Mouse (Mus musculus) CH12.LX (cell line): ENCODE results near the gene Tvp23a. TPM values are rescaled to one million over a fixed set of nuclear protein-coding genes. Genes with fewer than 3 reads are reported as not detected.
A peak's percentile ranks its signal among the peaks of the same experiment; 100 is the strongest.

Experiments
- DNase-seq: peaks from one replicate; pipeline ENCODE4 v3.0.0-alpha.2; 2013; ENCODE audit errors: extremely low read depth
- H3K27ac ChIP-seq: 2 replicates; pipeline ENCODE4 v1.5.1; 2012; ENCODE audit warnings: low read depth, mild to moderate bottlenecking, control low read depth, moderate library complexity; ENCODE audit not compliant: insufficient read depth
- H3K27me3 ChIP-seq: replicated peaks from 2 replicates; pipeline ENCODE3; 2012; ENCODE audit warnings: inconsistent platforms
- H3K36me3 ChIP-seq, 2 experiments: replicated peaks in 1 of 2; 2 replicates each; pipeline versions ENCODE3 to v1.6.1; 2012; ENCODE audit warnings: inconsistent platforms in 1 of 2, low read length in 1 of 2, mild to moderate bottlenecking in 1 of 2, mixed read lengths in 1 of 2, moderate library complexity in 1 of 2; ENCODE audit not compliant: control insufficient read depth in 1 of 2, insufficient read depth in 1 of 2
- H3K4me1 ChIP-seq, 2 experiments: 2 replicates each; pipeline ENCODE4 v1.6.1; 2012; ENCODE audit warnings: inconsistent platforms in 1 of 2, moderate library complexity in 1 of 2; ENCODE audit not compliant: insufficient read depth in 2 of 2, control insufficient read depth in 1 of 2
- H3K4me2 ChIP-seq: 2 replicates; pipeline ENCODE4 v1.6.1; 2012; ENCODE audit warnings: low read depth, mild to moderate bottlenecking, control low read depth; ENCODE audit not compliant: poor library complexity, insufficient read depth, severe bottlenecking
- H3K4me3 ChIP-seq, 3 experiments: fragments of 150-350 bp in 1 of 3; sonication (generic) in 1 of 3; replicated peaks in 1 of 3; 2 replicates each; pipeline versions ENCODE3 to v1.5.1; 2011 to 2012; ENCODE audit warnings: low read depth in 2 of 3, low read length in 2 of 3, mild to moderate bottlenecking in 2 of 3, moderate library complexity in 2 of 3, control low read depth in 1 of 3, improper control_type of control experiment in 1 of 3, inconsistent platforms in 1 of 3, mixed read lengths in 1 of 3; ENCODE audit not compliant: poor library complexity in 1 of 3
- H3K79me2 ChIP-seq: replicated peaks from 2 replicates; pipeline ENCODE4 v1.6.1; 2012; ENCODE audit warnings: mild to moderate bottlenecking, moderate library complexity; ENCODE audit not compliant: control insufficient read depth, poor library complexity, insufficient read depth, severe bottlenecking; ENCODE audit errors: extremely low read depth
- H3K9ac ChIP-seq: 2 replicates; pipeline ENCODE4 v1.6.1; 2012; ENCODE audit warnings: low read depth, mild to moderate bottlenecking, control low read depth, moderate library complexity; ENCODE audit not compliant: insufficient read depth
- H3K9me3 ChIP-seq: replicated peaks from 2 replicates; pipeline ENCODE3; 2012; ENCODE audit warnings: low read length, inconsistent platforms, mixed read lengths
- BHLHE40 ChIP-seq: IDR thresholded peaks from 2 replicates; pipeline ENCODE4 v1.6.1; 2011; ENCODE audit warnings: mild to moderate bottlenecking, low read depth, low read length, improper control_type of control experiment
- CHD1 ChIP-seq: IDR thresholded peaks from 2 replicates; pipeline ENCODE4 v1.6.1; 2012; ENCODE audit warnings: low read depth, low read length, improper control_type of control experiment, inconsistent platforms
- CHD2 ChIP-seq: IDR thresholded peaks from 2 replicates; pipeline ENCODE4 v1.6.1; 2011; ENCODE audit warnings: low read length, improper control_type of control experiment
- CTCF ChIP-seq, 2 experiments: IDR thresholded peaks in 1 of 2; conservative IDR thresholded peaks in 1 of 2; 2 replicates each; pipeline ENCODE4 v1.5.1; 2011 to 2012; ENCODE audit warnings: low read depth in 2 of 2, low read length in 2 of 2, improper control_type of control experiment in 1 of 2, inconsistent platforms in 1 of 2, mild to moderate bottlenecking in 1 of 2, moderate library complexity in 1 of 2
- E2F4 ChIP-seq: IDR thresholded peaks from 2 replicates; pipeline ENCODE4 v1.6.1; 2011; ENCODE audit warnings: low read depth, low read length, improper control_type of control experiment; ENCODE audit not compliant: insufficient replicate concordance
- ELF1 ChIP-seq: IDR thresholded peaks from 2 replicates; pipeline ENCODE4 v1.6.1; 2014; ENCODE audit warnings: low read depth, mild to moderate bottlenecking, inconsistent platforms, low read length, improper control_type of control experiment
- EP300 ChIP-seq: IDR thresholded peaks from 2 replicates; pipeline ENCODE4 v1.6.1; 2011; ENCODE audit warnings: low read length, improper control_type of control experiment
- ETS1 ChIP-seq: conservative IDR thresholded peaks from 2 replicates; pipeline ENCODE4 v1.6.1; 2012; ENCODE audit warnings: low read depth, mild to moderate bottlenecking, inconsistent platforms, low read length, improper control_type of control experiment, moderate library complexity
- GABPA ChIP-seq: IDR thresholded peaks from 2 replicates; pipeline ENCODE4 v1.6.1; 2012; ENCODE audit warnings: low read depth, low read length, improper control_type of control experiment, inconsistent platforms; ENCODE audit not compliant: insufficient replicate concordance
- HCFC1 ChIP-seq: IDR thresholded peaks from 2 replicates; pipeline ENCODE4 v1.6.1; 2012; ENCODE audit warnings: low read depth, mild to moderate bottlenecking, inconsistent platforms, low read length, improper control_type of control experiment
- IRF4 ChIP-seq: IDR thresholded peaks from 2 replicates; pipeline ENCODE4 v1.6.1; 2014; ENCODE audit warnings: low read depth, mild to moderate bottlenecking, inconsistent platforms, low read length, improper control_type of control experiment
- KAT2A ChIP-seq: IDR thresholded peaks from 2 replicates; pipeline ENCODE4 v1.6.1; 2012; ENCODE audit warnings: low read length, improper control_type of control experiment, inconsistent platforms; ENCODE audit not compliant: insufficient replicate concordance
- MAFK ChIP-seq: IDR thresholded peaks from 2 replicates; pipeline ENCODE4 v1.6.1; 2011; ENCODE audit warnings: low read length, improper control_type of control experiment; ENCODE audit not compliant: insufficient replicate concordance
- MAX ChIP-seq: IDR thresholded peaks from 2 replicates; pipeline ENCODE4 v1.6.1; 2011; ENCODE audit warnings: low read length, improper control_type of control experiment
- MAZ ChIP-seq: IDR thresholded peaks from 2 replicates; pipeline ENCODE4 v1.6.1; 2012; ENCODE audit warnings: low read depth, mild to moderate bottlenecking, inconsistent platforms, low read length, improper control_type of control experiment, moderate library complexity
- MEF2A ChIP-seq: IDR thresholded peaks from 2 replicates; pipeline ENCODE4 v1.6.1; 2014; ENCODE audit warnings: low read depth, mild to moderate bottlenecking, inconsistent platforms, low read length, improper control_type of control experiment, borderline replicate concordance
- MXI1 ChIP-seq: IDR thresholded peaks from 2 replicates; pipeline ENCODE4 v1.6.1; 2011; ENCODE audit warnings: mild to moderate bottlenecking, low read depth, low read length, improper control_type of control experiment
- MYC ChIP-seq: IDR thresholded peaks from 2 replicates; pipeline ENCODE4 v1.6.1; 2011; ENCODE audit warnings: low read depth, mild to moderate bottlenecking, improper control_type of control experiment, low read length
- PAX5 ChIP-seq: IDR thresholded peaks from 2 replicates; pipeline ENCODE4 v1.6.1; 2012; ENCODE audit warnings: low read length, inconsistent platforms, mixed read lengths
- POLR2A ChIP-seq: IDR thresholded peaks from 2 replicates; pipeline ENCODE4 v1.6.1; 2011; ENCODE audit warnings: low read depth, mild to moderate bottlenecking, improper control_type of control experiment, low read length
- POLR2AphosphoS2 ChIP-seq: IDR thresholded peaks from 2 replicates; pipeline ENCODE4 v1.6.1; 2011; ENCODE audit warnings: low read depth, low read length, improper control_type of control experiment
- RAD21 ChIP-seq: IDR thresholded peaks from 2 replicates; pipeline ENCODE4 v1.6.1; 2011; ENCODE audit warnings: low read depth, mild to moderate bottlenecking, low read length, improper control_type of control experiment, moderate library complexity
- RCOR1 ChIP-seq: conservative IDR thresholded peaks from 2 replicates; pipeline ENCODE4 v1.6.1; 2012; ENCODE audit warnings: low read depth, mild to moderate bottlenecking, inconsistent platforms, low read length, improper control_type of control experiment
- SIN3A ChIP-seq: IDR thresholded peaks from 2 replicates; pipeline ENCODE4 v1.6.1; 2012; ENCODE audit warnings: low read length, improper control_type of control experiment, inconsistent platforms
- SMC3 ChIP-seq: IDR thresholded peaks from 2 replicates; pipeline ENCODE4 v1.6.1; 2011; ENCODE audit warnings: low read depth, low read length, improper control_type of control experiment
- TBP ChIP-seq: conservative IDR thresholded peaks from 2 replicates; pipeline ENCODE4 v1.6.1; 2011; ENCODE audit warnings: low read depth, low read length, improper control_type of control experiment
- TCF12 ChIP-seq: IDR thresholded peaks from 2 replicates; pipeline ENCODE4 v1.6.1; 2014; ENCODE audit warnings: low read depth, mild to moderate bottlenecking, inconsistent platforms, low read length, improper control_type of control experiment
- UBTF ChIP-seq: IDR thresholded peaks from 2 replicates; pipeline ENCODE4 v1.6.1; 2012; ENCODE audit warnings: low read depth, mild to moderate bottlenecking, inconsistent platforms, low read length, improper control_type of control experiment, moderate library complexity
- USF1 ChIP-seq: IDR thresholded peaks from 2 replicates; pipeline ENCODE4 v1.6.1; 2014; ENCODE audit warnings: low read depth, mild to moderate bottlenecking, inconsistent platforms, low read length, improper control_type of control experiment
- USF2 ChIP-seq: conservative IDR thresholded peaks from 2 replicates; pipeline ENCODE4 v1.6.1; 2011; ENCODE audit warnings: low read depth, low read length, improper control_type of control experiment
- ZC3H11A ChIP-seq: IDR thresholded peaks from 2 replicates; pipeline ENCODE4 v1.6.1; 2012; ENCODE audit warnings: low read depth, mild to moderate bottlenecking, inconsistent platforms, low read length, improper control_type of control experiment
- ZKSCAN1 ChIP-seq: IDR thresholded peaks from 2 replicates; pipeline ENCODE4 v1.6.1; 2012; ENCODE audit warnings: low read depth, inconsistent platforms, low read length, improper control_type of control experiment, borderline replicate concordance
- ZMIZ1 ChIP-seq: IDR thresholded peaks from 2 replicates; pipeline ENCODE4 v1.6.1; 2012; ENCODE audit warnings: low read depth, mild to moderate bottlenecking, inconsistent platforms, low read length, improper control_type of control experiment
- ZNF384 ChIP-seq: IDR thresholded peaks from 2 replicates; pipeline ENCODE4 v1.6.1; 2012; ENCODE audit warnings: low read depth, low read length, improper control_type of control experiment, inconsistent platforms
- dilution Hi-C: fragments of 300-500 bp; cut with MboI; formaldehyde crosslinking; loops from 2 replicates; pipeline ENCODE4 v1.14.3; 2020; ENCODE audit warnings: low sequenced_read_pairs; ENCODE audit not compliant: extremely low pct_unique_long_range_greater_than_20kb, extremely low pct_ligation_motif_present
- in situ Hi-C: fragments of 300-500 bp; cut with MboI; formaldehyde crosslinking; loops from 3 replicates; pipeline ENCODE4 v1.14.3; 2019; ENCODE audit warnings: low sequenced_read_pairs, low pct_ligation_motif_present, low pct_unique_long_range_greater_than_20kb, mixed read lengths
- polyA plus RNA-seq: library from polyadenylated mRNA; unstranded; fragments of >175 nt; gene quantifications from 2 replicates; pipeline ENCODE4 v1.2.1, GENCODE M21; 2012; ENCODE audit warnings: low read depth; ENCODE audit not compliant: insufficient read length
- total RNA-seq, 2 experiments: library from RNA; depleted of rRNA; stranded (reverse); fragments of 300-350 nt in 1 of 2; fragments of >200 nt in 1 of 2; gene quantifications; 2 replicates each; pipeline ENCODE4 v1.2.3; 2012 to 2014

The Tvp23a gene
- total and polyA plus RNA-seq, 3 experiments: 0.68 to 1.8 TPM; not detected in 1

DNA sequence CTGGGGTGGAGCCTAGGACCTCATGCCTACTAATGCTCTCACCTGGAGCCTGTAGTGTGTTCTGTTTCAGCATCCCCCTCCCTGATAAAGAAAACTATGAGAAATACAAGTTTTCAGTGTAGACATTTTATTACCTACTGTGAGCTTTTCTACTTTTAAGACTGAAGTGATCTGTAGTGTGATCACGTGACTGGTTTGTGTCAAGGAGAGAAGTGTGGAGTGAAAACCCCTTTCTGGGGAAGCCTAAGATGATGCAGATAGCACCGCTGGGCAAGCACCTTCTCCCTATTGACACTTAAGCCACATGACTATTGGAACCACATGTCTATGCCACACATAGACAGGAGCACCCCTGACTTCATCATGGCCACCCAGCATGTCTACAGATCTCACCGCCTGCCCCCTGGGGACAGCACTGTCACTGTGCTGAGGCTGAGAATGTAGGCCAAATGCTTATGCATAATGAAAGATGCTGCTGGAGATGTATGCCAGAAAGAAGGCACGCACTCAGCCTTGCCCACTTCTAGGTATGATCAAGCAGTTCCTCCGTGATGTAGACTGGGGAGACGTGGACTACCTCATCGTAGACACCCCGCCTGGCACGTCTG lies 26.6 kb downstream of the Tvp23a start:
- in situ Hi-C loops (no loop called here), dilution Hi-C loops (no loop called here)
- no peak overlapping the region for H3K9ac ChIP-seq
- H3K27me3 ChIP-seq: no peaks in the 10 kb centered on the region
- H3K4me2 ChIP-seq: no peak overlapping the region
- peaks cover 24 to 75% of the 10 kb centered on the region in 2 experiments for H3K4me1 ChIP-seq
- H3K9me3 ChIP-seq: peaks cover 7% of the 10 kb centered on the region
- no peak overlapping the region for H3K4me3 ChIP-seq
- DNase-seq: peak; percentile 85
- H3K36me3 ChIP-seq: peaks cover 94 to 97% of the 10 kb centered on the region in 2 experiments
- no peak for TF ChIP-seq SMC3
- TF ChIP-seq CHD1: no peak
- 0 out of 2 replicates have a peak, but pooled peaks have one; percentile 21 for TF ChIP-seq HCFC1
- TF ChIP-seq IRF4: peak; percentile 74
- no peak for TF ChIP-seq POLR2A
- TF ChIP-seq MAFK: no peak
- peak; percentile 29; the same call in 1 of the 2 replicates for TF ChIP-seq EP300
- TF ChIP-seq MYC: peak; percentile 79; the same call in 1 of the 2 replicates
- TF ChIP-seq SIN3A: peak; percentile 68; the same call in 1 of the 2 replicates
- no peak for TF ChIP-seq ZKSCAN1
- 0 out of 2 replicates have a peak, but pooled peaks have one; percentile 40 for TF ChIP-seq RCOR1
- TF ChIP-seq E2F4: no peak
- TF ChIP-seq RAD21: no peak; the same call in 1 of the 2 replicates
- no peak for TF ChIP-seq ZC3H11A
- peak; percentile 98 for TF ChIP-seq ETS1
- TF ChIP-seq KAT2A: no peak
- no peak for TF ChIP-seq GABPA
- TF ChIP-seq USF2: peak; percentile 88
- TF ChIP-seq USF1: peak; percentile 91
- no peak for TF ChIP-seq ZMIZ1
- no peak for TF ChIP-seq PAX5
- peak; percentile 89 for TF ChIP-seq BHLHE40
- no peak; the same call in 1 of the 2 replicates for TF ChIP-seq ELF1
- no peak for TF ChIP-seq CTCF (conservative IDR thresholded peaks at IDR 0.05 in 1 of 2, IDR thresholded peaks at IDR 0.05 in 1 of 2; ENCODE audit: low read depth in 2 of 2, low read length in 2 of 2)
- peak; percentile 91 for TF ChIP-seq MXI1
- TF ChIP-seq POLR2AphosphoS2: no peak
- TF ChIP-seq UBTF: no peak
- TF ChIP-seq TBP: no peak
- TF ChIP-seq MAZ: 0 out of 2 replicates have a peak, but pooled peaks have one; percentile 69
- no peak for TF ChIP-seq CHD2
- peak; percentile 76; the same call in 1 of the 2 replicates for TF ChIP-seq MEF2A
- TF ChIP-seq MAX: peak; percentile 77
- peak; percentile 70; the same call in 1 of the 2 replicates for TF ChIP-seq TCF12
- TF ChIP-seq ZNF384: no peak
- TF ChIP-seq, all 38 proteins: peak for 15
- Histone ChIP-seq H3K27ac (peak overlapping the region; percentile 24), H3K79me2 (no peaks in the 10 kb centered on the region)
